Comparison of ENCODE assay signal across 9 mouse cellular contexts in the genomic region with DNA sequence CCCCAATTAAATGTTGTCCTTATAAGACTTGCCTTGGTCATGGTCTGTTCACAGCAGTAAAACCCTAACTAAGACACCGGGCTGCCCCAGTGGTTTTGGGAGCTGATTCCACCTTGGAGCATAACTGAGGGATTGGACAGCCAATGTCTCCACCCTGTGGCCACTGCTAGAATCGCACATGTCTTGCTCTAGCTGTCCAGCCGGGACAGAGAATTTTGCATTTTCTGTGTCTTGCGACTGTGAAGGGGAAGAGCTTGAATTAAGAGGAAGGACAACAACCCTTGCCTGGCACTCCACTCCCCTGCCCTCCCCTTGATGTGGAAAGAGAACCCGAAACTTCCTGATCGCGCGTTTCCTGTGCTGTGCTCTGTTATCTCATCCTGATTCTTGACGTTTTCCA. TPM values are rescaled to one million over a fixed set of nuclear protein-coding genes. Genes with fewer than 3 reads are reported as not detected.
DNase-seq lines count a peak whose midpoint lies in the region; ATAC-seq and TF ChIP-seq lines count a peak whose summit lies in the region.
"Had no signal": no experiment of that assay in that cellular context is flagged by ENCODE, and none has a peak within 500 bp of the region (broad histone marks: within the 10 kb centered on the region; RNA-seq: fewer than 3 reads in every experiment).

No protein-coding gene starts in this region.

- no peak overlapping the region for H3K4me2 ChIP-seq in CH12.LX (ENCODE audit: insufficient read depth, low read depth, poor library complexity, severe bottlenecking)
- no peak overlapping the region for H3K4me2 ChIP-seq in lung, postnatal 0 days (replicated peaks; ENCODE audit: low read depth, low read length)
- H3K4me2 ChIP-seq: heart, embryonic 13.5 days had no signal

- in situ Hi-C loops in CH12.LX (cut with MboI; ENCODE audit: low pct_ligation_motif_present, low pct_unique_long_range_greater_than_20kb, low sequenced_read_pairs), result loop anchor here (5.0 kb wide), 1 partner anchor 36 kb away; no protein-coding TSS in a partner anchor

- peak; percentile 84 for DNase-seq in CH12.LX (ENCODE audit: extremely low read depth)
- peak; percentile 89 for DNase-seq in brain, adult 2 months (ENCODE audit: low read depth, low spot score)
- peak; percentile 29 for DNase-seq in fibroblast of lung, adult 2 months (ENCODE audit: low read depth)
- DNase-seq in heart, postnatal 10 days, result peak; percentile 81 to 89
- peak; percentile 38 to 80 for DNase-seq in layer of hippocampus, adult 8-10 months (ENCODE audit: low spot score in 2 of 2)
- DNase-seq in lung, postnatal 0 days (ENCODE audit: low spot score), result peak; percentile 79
- DNase-seq in ovary, postnatal 36 days (ENCODE audit: low spot score), result peak; percentile 70
- peak; percentile 25 to 33 for DNase-seq in thymus, postnatal 36 days

- WGBS in lung, postnatal 0 days, result 13% methylated on average over 9 of the region's 9 CpGs

- no peaks in the 10 kb centered on the region for H3K36me3 ChIP-seq in CH12.LX (replicated peaks in 1 of 2; ENCODE audit: control insufficient read depth in 1 of 2, insufficient read depth in 1 of 2, low read length in 1 of 2)
- H3K36me3 ChIP-seq in lung, postnatal 0 days (ENCODE audit: insufficient read depth, low read length), result no peaks in the 10 kb centered on the region
- H3K36me3 ChIP-seq: heart, embryonic 13.5 days had no signal

- intact Hi-C loops in heart, postnatal 10 days (cut with DNase I), result loop anchor here (1.0 to 10.0 kb wide), 4 partner anchors 33 to 238 kb away; a partner anchor contains a TSS

- H3K4me1 ChIP-seq in CH12.LX (ENCODE audit: control insufficient read depth in 1 of 2, insufficient read depth in 2 of 2), result peaks cover 4 to 21% of the 10 kb centered on the region in 2 experiments; a peak in 2 of 4 replicates
- no peaks in the 10 kb centered on the region for H3K4me1 ChIP-seq in lung, postnatal 0 days (ENCODE audit: insufficient read depth, low read depth, low read length)

- peak; percentile 90 for TF ChIP-seq RAD21 in CH12.LX (IDR thresholded peaks at IDR 0.05; ENCODE audit: low read depth, low read length)

- H3K27me3 ChIP-seq in CH12.LX (replicated peaks), result no peaks in the 10 kb centered on the region
- no peaks in the 10 kb centered on the region for H3K27me3 ChIP-seq in lung, postnatal 0 days (replicated peaks; ENCODE audit: insufficient read depth, low read length)

- TF ChIP-seq CTCF in CH12.LX (conservative IDR thresholded peaks at IDR 0.05 in 1 of 2, IDR thresholded peaks at IDR 0.05 in 1 of 2; ENCODE audit: low read depth in 2 of 2, low read length in 2 of 2), result peak; percentile 86 to 95
- peak; percentile 92 for TF ChIP-seq CTCF in lung, postnatal 0 days (IDR thresholded peaks at IDR 0.05)

- ATAC-seq in lung, postnatal 0 days, result peak; percentile 52

- no peaks in the 10 kb centered on the region for H3K9me3 ChIP-seq in CH12.LX (replicated peaks; ENCODE audit: low read length)
- H3K9me3 ChIP-seq in lung, postnatal 0 days (ENCODE audit: low read length), result no peaks in the 10 kb centered on the region
- H3K9me3 ChIP-seq: heart, embryonic 13.5 days had no signal

- H3K27ac ChIP-seq in CH12.LX (ENCODE audit: insufficient read depth, low read depth), result no peak overlapping the region
- H3K27ac ChIP-seq in lung, postnatal 0 days (ENCODE audit: low read length), result no peak overlapping the region
- H3K27ac ChIP-seq: heart, embryonic 13.5 days had no signal

- H3K4me3 ChIP-seq in CH12.LX (replicated peaks in 1 of 3; ENCODE audit: low read depth in 2 of 3, low read length in 2 of 3, poor library complexity in 1 of 3), result no peak overlapping the region
- no peak overlapping the region for H3K4me3 ChIP-seq in lung, postnatal 0 days (ENCODE audit: low read depth, low read length)
- H3K4me3 ChIP-seq: heart, embryonic 13.5 days had no signal

- no peak for TF ChIP-seq EP300 in CH12.LX (IDR thresholded peaks at IDR 0.05; ENCODE audit: low read length)
- no peak for TF ChIP-seq EP300 in lung, postnatal 0 days (IDR thresholded peaks at IDR 0.05)

- dilution Hi-C loops in CH12.LX (cut with MboI; ENCODE audit: extremely low pct_ligation_motif_present, extremely low pct_unique_long_range_greater_than_20kb, low sequenced_read_pairs), result no loop called here

- TF ChIP-seq POLR2A in CH12.LX (IDR thresholded peaks at IDR 0.05; ENCODE audit: low read depth, low read length), result no peak

- H3K79me2 ChIP-seq in CH12.LX (replicated peaks; ENCODE audit: control insufficient read depth, extremely low read depth, insufficient read depth, poor library complexity, severe bottlenecking), result no peaks in the 10 kb centered on the region

- H3K9ac ChIP-seq in CH12.LX (ENCODE audit: insufficient read depth, low read depth), result no peak overlapping the region
- no peak overlapping the region for H3K9ac ChIP-seq in lung, postnatal 0 days (replicated peaks; ENCODE audit: low read depth)
- H3K9ac ChIP-seq: heart, embryonic 13.5 days had no signal

TF ChIP-seq in CH12.LX, 34 proteins besides CTCF, POLR2A, EP300 and RAD21:
- peak; percentile 78 for TF ChIP-seq MYC (IDR thresholded peaks at IDR 0.05; ENCODE audit: low read depth, low read length)
- TF ChIP-seq SMC3 (IDR thresholded peaks at IDR 0.05; ENCODE audit: low read depth, low read length), result peak; percentile 94
- peak; percentile 75 for TF ChIP-seq ZC3H11A (IDR thresholded peaks at IDR 0.05; ENCODE audit: low read depth, low read length)
- no peak; the same call in 1 of the 2 replicates for TF ChIP-seq NELFE (IDR thresholded peaks at IDR 0.05; ENCODE audit: low read depth, low read length)
- peak; percentile 22; the same call in 1 of the 2 replicates for TF ChIP-seq SIN3A (IDR thresholded peaks at IDR 0.05; ENCODE audit: low read length)
- no peak for TF ChIP-seq MEF2A (IDR thresholded peaks at IDR 0.05; ENCODE audit: borderline replicate concordance, low read depth, low read length)
- TF ChIP-seq MAX (IDR thresholded peaks at IDR 0.05; ENCODE audit: low read length), result peak; percentile 94

RNA-seq across cellular contexts. Expression of a gene that starts 21.3 kb away (rescaled TPM):
- total RNA-seq in CH12.LX (2012; rRNA removed) (not detected in 2 replicates), CH12.LX (2014; rRNA removed) (not detected in 2 replicates)
- not detected in 2 replicates for polyA plus RNA-seq in CH12.LX (2012; ENCODE audit: insufficient read length, low read depth)
- total RNA-seq in heart, postnatal 10 days (2021), result under 1 TPM; 0.19 to 0.77 TPM
- total RNA-seq in layer of hippocampus, adult 8-10 months (2022), result under 1 TPM in 2 of 4 experiments, not detected in 2; 0.25 to 0.48 TPM
- polyA plus RNA-seq in lung, postnatal 0 days (2015; fragmentation: Nextera tagmentation; extraction: Ambion mirVana), result 1.5 and 2.0 TPM in 2 replicates

RNA-seq across cellular contexts. Expression of a gene that starts 23.0 kb away (rescaled TPM):
- total RNA-seq in CH12.LX (2012; rRNA removed) (0.13 and 0.17 TPM in 2 replicates), CH12.LX (2014; rRNA removed) (0.18 and 0.32 TPM in 2 replicates)
- 1.0 TPM in 2 replicates for polyA plus RNA-seq in CH12.LX (2012; ENCODE audit: insufficient read length, low read depth)
- total RNA-seq in heart, postnatal 10 days (2021), result under 1 TPM; 0.96 to 0.99 TPM
- 1 to 10 TPM in 2 of 4 experiments, under 1 TPM in 2; 0.39 to 1.3 (median 0.80) TPM for total RNA-seq in layer of hippocampus, adult 8-10 months (2022)
- polyA plus RNA-seq in lung, postnatal 0 days (2015; fragmentation: Nextera tagmentation; extraction: Ambion mirVana), result 4.6 and 5.9 TPM in 2 replicates

RNA-seq across cellular contexts. Expression of a gene that starts 56.1 kb away (rescaled TPM):
- total RNA-seq in CH12.LX (2012; rRNA removed) (not detected in 2 replicates), CH12.LX (2014; rRNA removed) (not detected in 2 replicates)
- 0.40 TPM in 1 of 2 replicates, not detected in the other for polyA plus RNA-seq in CH12.LX (2012; ENCODE audit: insufficient read length, low read depth)
- total RNA-seq in heart, postnatal 10 days (2021), result not detected
- total RNA-seq in layer of hippocampus, adult 8-10 months (2022), result not detected
- 0.19 and 0.31 TPM in 2 replicates for polyA plus RNA-seq in lung, postnatal 0 days (2015; fragmentation: Nextera tagmentation; extraction: Ambion mirVana)
- polyA plus RNA-seq: heart, embryonic 13.5 days had no signal

Comparison
In these comparisons a context has a peak if more than half of its experiments do, and no peak if none do; other contexts are left out.
1. DNase-seq: peak in every context shown above with its lines; median percentile 89 in brain, adult 2 months; 85 in heart, postnatal 10 days; 84 in CH12.LX; 79 in lung, postnatal 0 days; 70 in ovary, postnatal 36 days; 59 in layer of hippocampus, adult 8-10 months; 29 in fibroblast of lung, adult 2 months; 29 in thymus, postnatal 36 days.